Mouse (Mus musculus) gastrocnemius, postnatal 25 days (tissue): ENCODE results near the gene Slc2a1. TPM values are rescaled to one million over a fixed set of nuclear protein-coding genes. Genes with fewer than 3 reads are reported as not detected.

Experiments
- DNase-seq: peaks from one replicate; pipeline ENCODE4 v3.0.0; 2022
- microRNA-seq, 2 experiments: library from miRNA; unstranded; fragments of <30 nt; microRNA quantifications; one replicate each; pipeline ENCODE4 v1.2.0; 2021; ENCODE audit warnings: borderline replicate concordance in 2 of 2
- total RNA-seq, 2 experiments: library from RNA; stranded (reverse); gene quantifications; 1 replicate in 1 of 2; 2 replicates in 1 of 2; pipeline ENCODE4 v1.2.3; 2021

Slc2a1 gene
- total RNA-seq, 2 experiments from 2014 or later: 4.0 to 5.5 TPM

DNA sequence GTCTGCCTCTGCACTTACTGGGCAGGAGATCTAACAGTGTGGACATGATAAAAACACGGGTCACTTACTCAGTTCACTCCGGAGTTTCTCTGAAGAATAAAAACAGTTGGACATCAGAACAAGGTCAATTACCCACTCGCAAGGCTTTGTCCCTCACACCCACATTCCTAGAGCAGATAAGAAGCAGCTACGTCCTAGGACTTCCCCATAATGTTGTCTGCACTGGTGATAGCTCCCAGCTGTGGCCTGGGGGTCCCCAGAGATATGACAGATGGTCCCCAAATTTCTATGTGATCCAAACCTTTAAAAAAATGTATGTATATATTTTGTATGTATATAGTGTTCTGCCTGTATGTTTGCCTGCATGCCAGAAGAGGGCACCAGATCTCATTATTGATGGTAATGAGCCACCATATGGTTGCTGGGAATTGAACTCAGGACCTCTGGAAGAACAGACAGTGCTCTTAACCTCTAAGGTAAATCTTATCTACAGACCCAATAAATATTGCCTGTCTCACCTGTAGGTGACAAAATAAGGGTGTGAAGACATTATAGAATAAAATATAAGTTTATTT lies 71.7 kb downstream of the Slc2a1 start:
- no peak for DNase-seq

- no peak for DNase-seq
Observed at GRCm38 (mm10) chr4:119181456-119181855, 72.9 kb downstream of the Slc2a1 start.

DNA sequence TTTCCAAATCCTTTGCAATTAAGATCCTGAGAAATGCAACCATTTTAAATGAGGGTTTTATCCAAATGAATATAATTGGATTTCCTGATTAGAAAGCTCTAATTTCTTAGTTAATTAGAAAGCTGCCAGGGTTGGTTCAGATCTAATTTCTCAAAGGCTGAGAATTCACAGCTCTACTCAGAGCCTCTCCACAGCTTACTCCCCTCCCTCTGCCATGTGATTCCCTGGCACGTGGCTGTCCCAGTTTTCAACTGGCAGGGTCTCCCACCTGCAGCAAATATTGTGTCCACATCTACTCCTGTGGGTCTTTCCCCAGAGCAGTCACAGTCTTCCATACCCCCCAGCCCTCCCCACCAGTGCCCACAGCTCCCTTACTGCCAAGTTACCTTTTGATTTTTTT lies 75.0 kb downstream of the Slc2a1 start:
- no peak for DNase-seq

- no peak for DNase-seq
Observed at GRCm38 (mm10) chr4:119185771-119186170, 77.3 kb downstream of the Slc2a1 start.

Small RNA genes lying within 50 kb of the gene (microRNA-seq; reads per million reads assigned to microRNA genes)
- 0 reads per million in 2 experiments for gene Mir1957a

Other genes with a start within 250 kb of the Slc2a1 start
- not detected for gene Olfr1331, start 244.1 kb upstream of the Slc2a1 start, total RNA-seq
- gene Olfr1330, start 220.1 kb upstream of the Slc2a1 start, total RNA-seq: not detected
- gene Olfr1329, start 191.2 kb upstream of the Slc2a1 start, total RNA-seq: not detected
- gene Olfr1328, start 170.1 kb upstream of the Slc2a1 start, total RNA-seq: not detected
- gene Lao1, start 147.1 kb upstream of the Slc2a1 start, total RNA-seq: under 1 TPM; 0.38 to 0.88 TPM
- 10 to 100 TPM; 16.3 to 17.5 TPM for gene Zfp691, start 65.5 kb downstream of the Slc2a1 start, total RNA-seq
- not detected for gene Ermap, start 81.3 kb downstream of the Slc2a1 start, total RNA-seq
- gene Svbp, start 86.6 kb downstream of the Slc2a1 start, total RNA-seq: 10 to 100 TPM; 13.9 to 17.4 TPM
- under 1 TPM in 1 of 2 experiments, not detected in 1; 0.56 TPM for gene Tmem269, start 109.5 kb downstream of the Slc2a1 start, total RNA-seq
- gene AU022252, start 124.0 kb downstream of the Slc2a1 start, total RNA-seq: 10 to 100 TPM; 22.5 to 22.8 TPM
- gene P3h1, start 124.2 kb downstream of the Slc2a1 start, total RNA-seq: 10 to 100 TPM; 12.0 to 12.6 TPM
- gene Cldn19, start 146.7 kb downstream of the Slc2a1 start, total RNA-seq: 1 to 10 TPM; 3.2 to 3.8 TPM
- 100 to 1,000 TPM; 509 to 515 TPM for gene Ybx1, start 185.9 kb downstream of the Slc2a1 start, total RNA-seq
- gene Ppih, start 211.8 kb downstream of the Slc2a1 start, total RNA-seq: 1 to 10 TPM; 7.0 to 7.8 TPM